Mouse (Mus musculus) embryonic fibroblast, embryonic 13.5 days (primary cell): ENCODE results near the gene Foxd2.

Experiments used
- CTCF ChIP-seq: IDR thresholded peaks from 2 replicates; pipeline ENCODE4 v1.5.1; 2011; ENCODE audit warnings: mild to moderate bottlenecking, control low read depth, low read length, moderate library complexity, borderline replicate concordance; ENCODE audit not compliant: insufficient read depth
- POLR2A ChIP-seq: IDR thresholded peaks from 2 replicates; pipeline ENCODE4 v1.6.1; 2011; ENCODE audit warnings: low read depth, mild to moderate bottlenecking, control low read depth, low read length, moderate library complexity

DNA sequence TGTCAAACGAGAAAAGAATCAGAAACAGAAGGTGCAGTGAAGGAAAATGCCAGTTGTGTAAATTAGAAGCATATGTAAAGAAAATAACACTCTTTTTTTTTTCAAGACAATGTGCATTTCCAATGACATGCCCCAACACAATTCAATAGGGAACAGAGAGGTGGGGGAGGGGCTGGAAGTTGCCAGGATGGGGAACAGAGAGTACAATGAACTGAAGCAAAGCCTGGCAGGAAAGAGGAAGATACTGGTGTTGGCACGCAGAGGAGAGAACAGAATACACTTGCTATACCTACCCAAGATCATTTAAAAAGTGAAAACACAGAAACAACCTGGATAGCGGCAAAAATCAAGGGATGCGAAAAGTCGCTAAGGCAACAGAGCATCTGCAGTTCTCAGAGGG, 45.5 kb downstream of the Foxd2 start:
- no peak for TF ChIP-seq CTCF
- no peak for TF ChIP-seq POLR2A
